9 mouse cellular contexts compared by ENCODE assay signal in genomic region chr3:34198228-34198627, GRCm38 (mm10).
DNase-seq lines count a peak whose midpoint lies in the region; ATAC-seq lines count a peak whose summit lies in the region.
"Had no signal": no experiment of that assay in that cellular context is flagged by ENCODE, and none has a peak within 500 bp of the region (broad histone marks: within the 10 kb centered on the region; RNA-seq: fewer than 3 reads in every experiment).

No protein-coding gene starts in this region.

- H3K9me3 ChIP-seq in forebrain, embryonic 10.5 days = no peaks in the 10 kb centered on the region
- H3K9me3 ChIP-seq in midbrain, embryonic 15.5 days = no peaks in the 10 kb centered on the region
- H3K9me3 ChIP-seq: liver, embryonic 13.5 days had no signal

- no peaks in the 10 kb centered on the region for H3K36me3 ChIP-seq in forebrain, embryonic 10.5 days (replicated peaks)
- no peaks in the 10 kb centered on the region for H3K36me3 ChIP-seq in midbrain, embryonic 15.5 days (replicated peaks)
- H3K36me3 ChIP-seq: liver, embryonic 13.5 days had no signal

- peak overlapping the region; percentile 27 for H3K4me2 ChIP-seq in midbrain, embryonic 15.5 days
- H3K4me2 ChIP-seq: liver, embryonic 13.5 days had no signal

- no peak overlapping the region for H3K27ac ChIP-seq in forebrain, embryonic 10.5 days
- no peak overlapping the region for H3K27ac ChIP-seq in midbrain, embryonic 15.5 days
- H3K27ac ChIP-seq: liver, embryonic 13.5 days had no signal

- peak; percentile 6 for DNase-seq in urinary bladder, postnatal 14 days (ENCODE audit: low spot score)
- DNase-seq in urinary bladder, adult 2 months (ENCODE audit: low spot score) = no peak
- peak; percentile 39 for DNase-seq in forebrain, embryonic 10.5 days (ENCODE audit: extremely low spot score, low spot score)
- DNase-seq in heart, postnatal 36 days = peak; percentile 10 to 21
- DNase-seq in layer of hippocampus, postnatal 10 days (ENCODE audit: low spot score in 2 of 2) = peak; percentile 77
- DNase-seq in testis, postnatal 14 days (ENCODE audit: low spot score) = peak; percentile 8
- no peak for DNase-seq in spleen, postnatal 4 days (ENCODE audit: low spot score in 2 of 2)
- DNase-seq: liver, embryonic 13.5 days had no signal

- 0 out of 2 replicates have a peak overlapping the region, but pooled peaks have one; percentile 6 for H3K4me3 ChIP-seq in forebrain, embryonic 10.5 days
- H3K4me3 ChIP-seq in midbrain, embryonic 15.5 days = peak overlapping the region; percentile 22; the same call in 1 of the 2 replicates
- H3K4me3 ChIP-seq: liver, embryonic 13.5 days had no signal

- intact Hi-C loops in heart, postnatal 36 days (cut with DNase I) = loop anchor here (1.0 to 10.0 kb wide), 2 partner anchors 242 to 373 kb away; no protein-coding TSS in a partner anchor

- H3K9ac ChIP-seq in midbrain, embryonic 15.5 days = no peak overlapping the region
- H3K9ac ChIP-seq: liver, embryonic 13.5 days had no signal

- peaks cover 31% of the 10 kb centered on the region for H3K4me1 ChIP-seq in forebrain, embryonic 10.5 days
- peaks cover 20% of the 10 kb centered on the region for H3K4me1 ChIP-seq in midbrain, embryonic 15.5 days
- H3K4me1 ChIP-seq: liver, embryonic 13.5 days had no signal

- 33% methylated on average over 8 of the region's 8 CpGs for WGBS in forebrain, embryonic 10.5 days
- WGBS in midbrain, embryonic 15.5 days = 34% methylated on average over 8 of the region's 8 CpGs

- H3K27me3 ChIP-seq in forebrain, embryonic 10.5 days (ENCODE audit: poor library complexity, severe bottlenecking) = peaks cover 46% of the 10 kb centered on the region
- no peaks in the 10 kb centered on the region; the same call in 1 of the 2 replicates for H3K27me3 ChIP-seq in midbrain, embryonic 15.5 days (replicated peaks)

- no peak; the same call in 1 of the 2 replicates for ATAC-seq in midbrain, embryonic 15.5 days (replicated peaks)

Comparison
In these comparisons a context has a peak if more than half of its experiments do, and no peak if none do; other contexts are left out.
1. DNase-seq: peak in urinary bladder, postnatal 14 days (single experiment), forebrain, embryonic 10.5 days (single experiment), heart, postnatal 36 days (2 of 2), layer of hippocampus, postnatal 10 days (2 of 2) and testis, postnatal 14 days (single experiment); none in urinary bladder, adult 2 months (single experiment) and spleen, postnatal 4 days (0 of 2).